Mouse (Mus musculus): ENCODE results near the gene Aph1a. TPM values are rescaled to one million over a fixed set of nuclear protein-coding genes. Genes with fewer than 3 reads are reported as not detected.
"Not testable (repeated sequence)": the region's sequence is repeated elsewhere in the genome, so short reads cannot be mapped to it uniquely, and the experiment has no call there.

Aph1a gene
- polyA plus RNA-seq, 1 experiment from 2014 or later, result 35.1 TPM

DNA sequence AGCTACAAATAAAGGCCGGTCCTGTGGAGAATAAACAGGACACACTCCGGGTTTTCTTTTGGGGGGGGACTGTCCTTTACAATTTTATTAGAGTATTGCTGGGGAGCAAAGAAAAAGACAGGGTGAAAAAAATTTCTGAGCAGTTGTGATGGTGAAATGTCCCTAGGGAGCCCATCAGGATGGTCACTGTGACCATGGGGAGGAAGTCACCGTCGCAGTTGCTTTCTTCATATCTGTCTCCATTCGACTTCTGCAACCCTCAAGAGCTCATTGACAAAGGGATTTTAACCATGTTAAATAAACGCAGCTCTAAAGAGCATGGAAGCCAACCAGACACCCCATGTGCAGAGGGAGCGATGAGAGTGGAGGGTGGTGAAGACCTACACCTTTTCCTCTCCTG lies 23.0 kb downstream of the Aph1a start:
- ATAC-seq (replicated peaks; ENCODE audit: low FRiP score), result no peak
- H3K36me3 ChIP-seq (ENCODE audit: control insufficient read depth, insufficient read depth, low read length), result no peaks in the 10 kb centered on the region

GRCm38 (mm10) chr3:95920532-95920931 lies 26.8 kb downstream of the Aph1a start:
- WGBS, result 59% methylated on average over 2 of the region's 2 CpGs
- H3K9ac ChIP-seq (ENCODE audit: low read depth, low read length); H3K4me2 ChIP-seq; H3K27me3 ChIP-seq (replicated peaks; ENCODE audit: control insufficient read depth, insufficient read depth, low read length); H3K4me3 ChIP-seq (ENCODE audit: low read depth, low read length); DNase-seq (ENCODE audit: low spot score); H3K36me3 ChIP-seq (ENCODE audit: control insufficient read depth, insufficient read depth, low read length); ATAC-seq (replicated peaks; ENCODE audit: low FRiP score); H3K27ac ChIP-seq (ENCODE audit: low read depth, low read length); H3K9me3 ChIP-seq (ENCODE audit: control insufficient read depth, low read length); H3K4me1 ChIP-seq (replicated peaks; ENCODE audit: control insufficient read depth, insufficient read depth, low read length): not testable (repeated sequence)

More for the DNA sequence above, 23.0 kb downstream of the Aph1a start:
- Histone ChIP-seq H3K4me1 (replicated peaks; ENCODE audit: control insufficient read depth, insufficient read depth, low read length) (no peaks in the 10 kb centered on the region), H3K27me3 (replicated peaks; ENCODE audit: control insufficient read depth, insufficient read depth, low read length) (no peaks in the 10 kb centered on the region), H3K9me3 (ENCODE audit: control insufficient read depth, low read length) (no peaks in the 10 kb centered on the region), H3K9ac (ENCODE audit: low read depth, low read length) (no peak overlapping the region), H3K27ac (ENCODE audit: low read depth, low read length) (no peak overlapping the region), H3K4me2 (no peak overlapping the region), H3K4me3 (ENCODE audit: low read depth, low read length) (no peak overlapping the region)
- DNase-seq (ENCODE audit: low spot score), result no peak
- WGBS, result 66% methylated on average over 7 of the region's 7 CpGs

- DNase-seq (ENCODE audit: low spot score); H3K4me3 ChIP-seq (ENCODE audit: low read depth, low read length); H3K27ac ChIP-seq (ENCODE audit: low read depth, low read length); H3K4me1 ChIP-seq (replicated peaks; ENCODE audit: control insufficient read depth, insufficient read depth, low read length); H3K27me3 ChIP-seq (replicated peaks; ENCODE audit: control insufficient read depth, insufficient read depth, low read length); H3K9ac ChIP-seq (ENCODE audit: low read depth, low read length); H3K36me3 ChIP-seq (ENCODE audit: control insufficient read depth, insufficient read depth, low read length); H3K4me2 ChIP-seq; ATAC-seq (replicated peaks; ENCODE audit: low FRiP score); H3K9me3 ChIP-seq (ENCODE audit: control insufficient read depth, low read length): not testable (repeated sequence)
- 74% methylated on average over 7 of the region's 7 CpGs for WGBS
Observed at GRCm38 (mm10) chr3:95923429-95923828, 29.7 kb downstream of the Aph1a start.

DNA sequence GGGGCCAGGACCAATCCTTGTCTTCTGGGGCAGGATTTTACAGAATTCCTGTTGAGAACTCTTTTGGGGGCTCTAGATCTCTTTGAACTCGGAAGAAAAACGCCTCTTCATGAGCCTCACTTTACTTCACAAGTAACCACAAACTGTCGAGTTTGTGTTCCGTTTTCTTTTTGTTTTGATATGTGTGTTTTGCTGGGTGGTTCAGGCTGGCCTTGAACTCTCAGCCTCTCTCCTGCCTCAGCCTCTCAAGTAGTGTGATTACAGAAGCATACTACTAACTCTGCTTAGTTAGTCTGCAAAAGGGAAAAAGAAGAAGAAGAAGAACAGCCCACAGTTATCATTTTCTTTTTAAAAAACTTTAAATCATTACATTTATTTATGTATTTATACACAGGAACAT lies 30.4 kb downstream of the Aph1a start:
- DNase-seq (ENCODE audit: low spot score) (no peak), ATAC-seq (replicated peaks; ENCODE audit: low FRiP score) (no peak)

DNA sequence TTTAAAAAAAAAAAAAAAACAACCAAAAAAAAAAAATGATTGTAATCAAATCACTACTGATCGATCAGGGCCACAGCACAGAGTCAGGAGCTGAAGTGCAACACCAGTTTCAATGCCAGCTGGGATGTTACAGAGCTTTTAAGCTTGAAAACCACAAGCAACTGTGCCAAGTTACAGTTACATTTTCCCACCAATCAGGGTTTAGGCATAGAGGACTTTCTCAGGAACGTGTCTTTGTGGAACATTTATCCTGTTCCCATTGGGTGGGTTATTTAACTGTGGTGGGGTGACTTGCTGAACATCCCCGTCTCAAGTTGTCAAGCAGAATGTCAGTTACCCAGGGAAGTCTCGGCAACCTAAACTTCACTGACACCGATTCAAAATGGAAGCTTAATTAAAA lies 31.3 kb downstream of the Aph1a start:
- 76% methylated on average over 5 of the region's 5 CpGs for WGBS
- H3K36me3 ChIP-seq (ENCODE audit: control insufficient read depth, insufficient read depth, low read length), result no peaks in the 10 kb centered on the region
- H3K4me2 ChIP-seq, result no peak overlapping the region
- H3K4me1 ChIP-seq (replicated peaks; ENCODE audit: control insufficient read depth, insufficient read depth, low read length), result no peaks in the 10 kb centered on the region
- no peaks in the 10 kb centered on the region for H3K27me3 ChIP-seq (replicated peaks; ENCODE audit: control insufficient read depth, insufficient read depth, low read length)
- no peak overlapping the region for H3K27ac ChIP-seq (ENCODE audit: low read depth, low read length)
- ATAC-seq (replicated peaks; ENCODE audit: low FRiP score) (no peak), DNase-seq (ENCODE audit: low spot score) (no peak)
- no peak overlapping the region for H3K4me3 ChIP-seq (ENCODE audit: low read depth, low read length)
- H3K9ac ChIP-seq (ENCODE audit: low read depth, low read length), result no peak overlapping the region
- H3K9me3 ChIP-seq (ENCODE audit: control insufficient read depth, low read length), result no peaks in the 10 kb centered on the region

More for the DNA sequence above, 30.4 kb downstream of the Aph1a start:
- Histone ChIP-seq H3K9ac (ENCODE audit: low read depth, low read length) (no peak overlapping the region), H3K36me3 (ENCODE audit: control insufficient read depth, insufficient read depth, low read length) (no peaks in the 10 kb centered on the region), H3K27ac (ENCODE audit: low read depth, low read length) (no peak overlapping the region), H3K27me3 (replicated peaks; ENCODE audit: control insufficient read depth, insufficient read depth, low read length) (no peaks in the 10 kb centered on the region), H3K4me3 (ENCODE audit: low read depth, low read length) (no peak overlapping the region), H3K9me3 (ENCODE audit: control insufficient read depth, low read length) (no peaks in the 10 kb centered on the region), H3K4me1 (replicated peaks; ENCODE audit: control insufficient read depth, insufficient read depth, low read length) (no peaks in the 10 kb centered on the region), H3K4me2 (no peak overlapping the region)
- 61% methylated on average over 4 of the region's 4 CpGs for WGBS

DNA sequence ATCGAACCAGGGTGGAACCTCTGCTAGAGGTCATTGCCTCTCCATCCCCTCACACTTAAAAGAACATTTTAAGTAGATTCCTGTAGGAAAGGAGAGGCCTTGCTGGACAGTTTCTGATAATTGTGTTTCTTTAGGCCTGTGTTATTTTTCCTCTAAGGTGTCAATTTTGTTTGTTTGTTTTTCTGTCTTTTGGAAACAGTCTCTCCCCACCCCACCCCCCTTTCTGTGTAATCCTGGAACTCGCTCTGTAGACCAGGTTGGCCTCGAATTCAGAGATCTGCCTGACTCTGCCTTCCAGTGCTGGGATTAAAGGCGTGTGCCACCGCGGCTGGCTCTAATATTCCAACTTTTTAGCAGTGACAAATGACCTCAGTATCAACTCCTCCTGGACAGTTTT lies 34.5 kb downstream of the Aph1a start:
- DNase-seq (ENCODE audit: low spot score) (no peak), ATAC-seq (replicated peaks; ENCODE audit: low FRiP score) (no peak)
- WGBS, result 52% methylated on average over 6 of the region's 6 CpGs
- Histone ChIP-seq H3K36me3 (ENCODE audit: control insufficient read depth, insufficient read depth, low read length) (peaks cover 2% of the 10 kb centered on the region; the same call in 1 of the 2 replicates), H3K4me3 (ENCODE audit: low read depth, low read length) (peak overlapping the region; percentile 99), H3K9me3 (ENCODE audit: control insufficient read depth, low read length) (no peaks in the 10 kb centered on the region), H3K27ac (ENCODE audit: low read depth, low read length) (peak overlapping the region; percentile 91), H3K27me3 (replicated peaks; ENCODE audit: control insufficient read depth, insufficient read depth, low read length) (no peaks in the 10 kb centered on the region), H3K4me2 (peak overlapping the region; percentile 78), H3K4me1 (replicated peaks; ENCODE audit: control insufficient read depth, insufficient read depth, low read length) (peaks cover 11% of the 10 kb centered on the region), H3K9ac (ENCODE audit: low read depth, low read length) (peak overlapping the region; percentile 100)

DNA sequence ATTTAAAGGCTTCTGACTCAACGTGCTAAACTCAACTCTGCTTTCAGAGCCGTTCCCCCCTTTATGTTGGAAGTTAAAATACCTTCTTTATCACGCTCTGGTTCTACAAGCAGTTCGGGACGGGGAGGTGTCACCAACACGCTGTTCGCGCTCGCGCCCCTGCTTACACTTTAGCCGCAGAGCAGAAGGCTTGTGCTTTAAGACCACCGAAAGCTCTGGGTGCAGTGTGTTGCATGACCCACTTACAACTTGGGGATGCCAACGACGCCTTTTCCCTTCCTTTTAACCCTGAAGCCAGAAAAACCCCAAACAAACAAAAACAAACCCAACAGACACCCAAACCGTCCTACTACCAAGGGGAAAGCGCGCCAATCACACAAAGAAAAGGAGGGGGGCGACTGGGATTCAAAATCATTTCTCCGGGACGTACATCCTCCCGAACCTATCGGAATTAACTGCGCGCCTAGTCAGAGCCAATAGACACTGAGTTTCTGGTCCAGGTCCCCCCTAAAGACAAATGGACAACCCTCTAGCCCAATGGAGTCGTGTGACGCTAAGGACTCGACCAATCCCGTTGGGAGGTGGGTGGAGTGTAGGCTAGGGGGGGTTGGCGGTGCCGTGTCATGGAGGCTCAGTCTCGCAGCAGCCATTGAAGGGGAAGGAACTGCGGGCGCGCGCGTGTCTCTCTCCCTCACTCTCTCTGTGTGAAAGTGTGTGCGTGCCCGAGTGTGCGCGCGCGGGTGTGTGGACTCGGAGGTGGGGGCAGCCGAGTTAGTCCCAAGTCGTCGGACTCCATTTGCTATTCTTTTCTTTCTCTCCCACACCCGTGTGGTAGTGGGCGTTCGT lies 35.1 kb downstream of the Aph1a start, which contains the start of gene Anp32e:
Anp32e (plus strand) TSS at position 589 of the 846 bp plus-strand sequence.
- Histone ChIP-seq H3K4me3 (ENCODE audit: low read depth, low read length) (peak within 1 kb of the TSS; percentile 99), H3K9ac (ENCODE audit: low read depth, low read length) (peak within 1 kb of the TSS; percentile 100), H3K4me2 (peak within 1 kb of the TSS; percentile 89), H3K27ac (ENCODE audit: low read depth, low read length) (peak within 1 kb of the TSS; percentile 95), H3K36me3 (ENCODE audit: control insufficient read depth, insufficient read depth, low read length) (peaks cover 8% of the 10 kb centered on the region; the same call in 1 of the 2 replicates), H3K4me1 (replicated peaks; ENCODE audit: control insufficient read depth, insufficient read depth, low read length) (peaks cover 11% of the 10 kb centered on the region), H3K27me3 (replicated peaks; ENCODE audit: control insufficient read depth, insufficient read depth, low read length) (no peaks in the 10 kb centered on the region), H3K9me3 (ENCODE audit: control insufficient read depth, low read length) (no peaks in the 10 kb centered on the region)
- WGBS, result under 1% methylated on average over 49 of the region's 49 CpGs
- ATAC-seq (replicated peaks; ENCODE audit: low FRiP score) (peak; percentile 100), DNase-seq (ENCODE audit: low spot score) (peak; percentile 95)

DNA sequence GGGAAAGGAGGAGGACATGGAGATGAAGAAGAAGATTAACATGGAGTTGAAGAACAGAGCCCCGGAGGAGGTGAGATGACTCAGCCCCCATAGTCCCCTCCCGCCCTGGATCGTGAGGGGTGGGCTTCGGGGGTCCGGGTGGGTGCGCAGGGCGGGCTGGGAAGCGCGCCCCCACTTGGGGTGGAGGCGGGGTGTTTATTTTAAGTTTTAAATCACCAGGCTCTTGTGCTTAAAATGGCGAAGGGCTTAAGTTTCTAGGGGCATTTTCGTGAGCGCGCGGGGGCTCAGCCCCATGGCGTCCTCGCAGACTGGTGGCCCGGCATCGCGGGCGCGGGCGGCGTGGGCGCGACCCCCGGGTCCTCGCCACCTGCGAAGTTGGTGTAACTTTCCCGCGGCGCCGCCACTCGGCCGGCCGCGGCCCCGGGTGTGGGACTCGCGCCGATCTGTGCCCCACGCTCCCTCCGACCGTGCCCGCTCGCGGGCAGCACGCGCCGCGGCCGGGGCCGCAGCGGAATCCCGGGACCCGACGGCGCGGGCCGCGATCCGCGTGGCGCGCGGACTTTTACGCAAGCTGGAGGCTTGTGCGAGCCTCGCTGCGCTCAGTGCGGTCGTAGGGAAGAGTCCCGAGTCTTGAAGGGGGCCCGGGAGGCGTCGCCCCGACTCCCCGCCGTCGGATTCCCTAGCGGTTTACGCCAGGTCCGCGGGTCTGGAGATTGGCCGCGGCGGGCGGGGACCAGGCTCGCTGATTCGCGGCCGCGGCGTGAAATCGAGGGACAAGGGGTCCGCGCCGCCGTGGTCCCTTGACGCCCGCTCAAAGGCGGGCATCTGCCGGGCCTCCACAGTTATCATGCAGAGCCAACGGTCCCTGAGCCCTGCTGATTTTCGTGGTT lies 36.1 kb downstream of the Aph1a start:
- Histone ChIP-seq H3K27ac (ENCODE audit: low read depth, low read length) (peak overlapping the region; percentile 95), H3K36me3 (ENCODE audit: control insufficient read depth, insufficient read depth, low read length) (peaks cover 15% of the 10 kb centered on the region; the same call in 1 of the 2 replicates), H3K4me3 (ENCODE audit: low read depth, low read length) (peak overlapping the region; percentile 99), H3K9me3 (ENCODE audit: control insufficient read depth, low read length) (no peaks in the 10 kb centered on the region), H3K9ac (ENCODE audit: low read depth, low read length) (peak overlapping the region; percentile 100), H3K4me2 (peak overlapping the region; percentile 89), H3K4me1 (replicated peaks; ENCODE audit: control insufficient read depth, insufficient read depth, low read length) (peaks cover 11% of the 10 kb centered on the region), H3K27me3 (replicated peaks; ENCODE audit: control insufficient read depth, insufficient read depth, low read length) (no peaks in the 10 kb centered on the region)
- ATAC-seq (replicated peaks; ENCODE audit: low FRiP score) (peak; percentile 22; the same call in 1 of the 2 replicates), DNase-seq (ENCODE audit: low spot score) (peak; percentile 76)
- under 1% methylated on average over 87 of the region's 105 CpGs for WGBS
